Mouse (Mus musculus) embryo, embryonic 9.5 days (tissue): ENCODE results near the gene Asap2.

Source experiments
- DNase-seq: peaks from one replicate; pipeline ENCODE4 v3.0.0-alpha.2; 2017; ENCODE audit errors: extremely low spot score

Gene Asap2

DNA sequence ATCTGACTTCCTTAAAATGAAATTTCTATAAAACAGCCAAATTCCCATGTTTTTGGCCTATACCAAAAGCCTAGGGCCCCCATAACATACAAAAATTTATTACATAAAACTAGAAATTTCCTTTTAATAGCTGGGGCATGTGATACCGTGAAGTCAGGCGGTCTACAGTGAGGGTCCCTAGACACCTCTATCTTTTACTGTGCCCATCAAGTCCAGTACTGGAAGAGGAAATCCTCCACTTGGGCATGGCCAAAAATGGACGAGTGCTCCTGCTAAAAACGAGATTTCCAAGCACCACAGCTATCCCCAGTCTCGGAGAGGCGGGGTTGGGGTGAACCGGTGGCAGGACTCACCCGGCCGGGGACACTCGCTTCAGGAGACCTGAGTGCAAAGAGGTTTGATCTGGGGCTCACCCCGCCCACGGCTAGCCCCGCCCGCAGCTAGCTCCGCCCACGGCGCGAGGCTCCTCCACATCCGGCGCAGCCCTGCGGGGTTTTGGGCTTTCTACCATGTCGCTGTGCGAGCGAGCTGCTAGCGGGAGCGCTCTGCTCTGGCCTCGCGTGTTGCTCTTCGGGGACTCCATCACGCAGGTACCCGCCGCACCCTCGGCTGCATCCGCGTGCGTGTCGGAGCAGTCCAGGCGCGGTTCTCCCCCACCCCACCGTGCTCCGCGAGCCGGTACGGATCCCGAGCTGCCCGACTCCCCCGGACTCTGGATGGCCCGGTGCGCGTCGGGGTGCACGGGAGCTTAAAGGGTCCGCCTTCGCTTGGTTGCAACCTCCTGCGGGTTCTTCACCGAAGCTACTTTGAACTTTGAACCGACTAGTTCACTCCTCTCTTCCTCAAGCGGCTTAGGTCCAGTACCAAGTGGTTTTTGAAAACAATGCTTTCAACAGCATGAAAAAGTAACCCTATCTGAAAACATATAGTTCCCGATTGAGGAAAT lies 325.9 kb downstream of the Asap2 start, which contains the start of gene Iah1:
Gene Iah1, plus strand, starts transcription at position 467 of the 946 bp plus-strand sequence.
- DNase-seq: peak; percentile 90

- peak; percentile 4 for DNase-seq
Observed at GRCm38 (mm10) chr12:21316869-21317265, 326.6 kb downstream of the Asap2 start.

DNA sequence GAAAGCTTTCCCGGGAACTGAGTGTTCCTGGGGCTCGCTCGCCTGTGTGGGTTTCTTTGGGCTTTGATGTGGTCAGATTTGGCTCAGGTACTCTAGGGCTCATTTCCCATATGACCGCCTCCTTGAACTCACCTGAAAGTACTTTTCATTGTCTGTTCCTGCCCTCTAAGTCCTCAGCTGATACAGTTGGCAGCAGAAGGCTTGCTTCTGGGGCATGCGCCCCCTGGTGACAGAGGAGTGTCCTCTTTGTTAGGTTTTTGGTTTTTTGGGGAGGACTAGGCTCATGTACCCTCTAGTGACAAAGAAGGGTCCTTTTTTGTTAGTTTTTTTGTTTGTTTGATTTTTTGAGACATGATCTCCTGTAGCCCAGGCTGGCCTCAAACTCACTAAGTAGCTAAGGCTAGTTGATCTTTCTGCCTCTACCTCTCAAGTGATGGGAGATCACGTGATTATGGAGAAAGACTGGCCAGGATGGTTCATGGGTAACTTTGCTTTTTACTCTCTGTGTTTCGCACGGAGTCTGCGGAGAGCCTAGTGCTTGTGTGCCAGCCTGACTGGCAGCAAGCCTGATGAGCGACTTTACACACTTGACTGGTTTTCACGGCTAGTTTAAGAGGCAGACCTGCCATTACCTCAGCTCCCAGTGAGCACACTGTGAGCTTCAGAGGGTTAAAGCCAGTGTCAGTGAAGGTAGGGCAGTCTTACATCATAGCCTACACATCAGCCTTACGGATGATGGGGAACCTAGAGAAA lies 328.1 kb downstream of the Asap2 start:
- DNase-seq: peak; percentile 44
